Mouse (Mus musculus) right cerebral cortex, adult 18-20 months (tissue): ENCODE measurements around the gene Lsm14a.

Experiments
- DNase-seq: peaks from one replicate; pipeline ENCODE4 v3.0.0; 2022; ENCODE audit warnings: mixed read lengths

The Lsm14a gene

GRCm38 (mm10) chr7:34393215-34393614 lies at the start of gene Lsm14a:
Gene Lsm14a (minus strand): TSS chr7:34393315.
- no peak for DNase-seq

DNA sequence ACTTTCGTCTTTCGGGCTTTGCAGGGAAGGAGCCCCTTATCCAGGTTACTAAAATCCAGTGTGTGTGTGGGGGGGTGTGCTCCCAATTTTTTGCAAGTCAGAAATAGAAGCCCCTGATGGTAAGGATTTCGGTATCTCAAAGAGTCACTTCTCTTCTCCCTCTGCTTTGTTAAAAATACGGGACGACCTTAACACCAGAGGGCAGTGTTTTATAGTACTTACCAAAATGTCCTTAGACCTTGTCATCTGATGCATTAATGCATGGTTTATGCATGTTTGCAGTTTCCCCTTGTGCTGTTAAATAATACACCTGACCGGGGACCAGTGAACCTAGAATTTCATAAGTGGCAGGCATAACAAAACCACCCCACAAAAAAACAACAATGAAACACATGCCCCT lies 45.8 kb upstream of the Lsm14a start:
- peak; percentile 10 for DNase-seq

DNA sequence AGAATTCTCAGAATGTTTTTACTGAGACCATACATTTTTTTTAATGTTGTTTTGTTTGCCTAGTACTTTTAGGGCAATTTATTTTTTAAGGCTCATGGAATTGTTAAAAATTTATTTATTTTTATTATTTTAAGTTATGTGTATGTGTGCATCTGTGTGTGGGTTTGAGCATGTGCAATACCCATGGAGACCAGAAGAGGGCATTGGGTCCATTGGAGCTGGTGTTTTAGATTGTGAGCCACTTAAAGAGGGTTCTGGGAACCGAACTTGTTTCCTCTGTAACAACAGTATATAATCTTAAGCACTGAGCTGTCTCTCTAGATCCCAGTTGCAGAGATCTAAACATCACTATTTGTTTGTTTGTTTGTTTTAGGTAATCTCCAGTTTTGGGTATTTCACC lies 40.5 kb upstream of the Lsm14a start:
- no peak for DNase-seq

DNA sequence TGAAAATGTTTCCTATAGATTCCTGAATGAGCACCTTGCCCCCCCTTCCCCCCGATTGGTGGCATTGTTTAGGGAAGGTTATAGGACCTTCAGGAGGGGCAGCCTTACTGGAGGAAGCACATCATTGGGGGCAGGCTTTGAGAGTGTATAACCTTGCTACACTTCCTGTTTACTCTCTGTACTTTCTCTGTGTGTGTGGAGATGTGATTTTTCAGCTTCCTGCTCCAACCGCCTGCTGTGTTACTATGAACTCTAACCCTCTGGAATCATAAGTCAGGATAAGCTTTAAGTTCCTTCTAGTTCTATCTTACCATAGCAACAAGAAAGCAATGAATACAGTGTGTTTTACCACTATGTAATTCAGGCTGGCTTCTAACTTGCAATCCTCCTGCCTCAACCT lies 28.1 kb upstream of the Lsm14a start:
- no peak for DNase-seq

- DNase-seq: no peak
Measured at GRCm38 (mm10) chr7:34407492-34407891, 14.4 kb upstream of the Lsm14a start.

GRCm38 (mm10) chr7:34403876-34404275 lies 10.8 kb upstream of the Lsm14a start:
- no peak for DNase-seq

DNA sequence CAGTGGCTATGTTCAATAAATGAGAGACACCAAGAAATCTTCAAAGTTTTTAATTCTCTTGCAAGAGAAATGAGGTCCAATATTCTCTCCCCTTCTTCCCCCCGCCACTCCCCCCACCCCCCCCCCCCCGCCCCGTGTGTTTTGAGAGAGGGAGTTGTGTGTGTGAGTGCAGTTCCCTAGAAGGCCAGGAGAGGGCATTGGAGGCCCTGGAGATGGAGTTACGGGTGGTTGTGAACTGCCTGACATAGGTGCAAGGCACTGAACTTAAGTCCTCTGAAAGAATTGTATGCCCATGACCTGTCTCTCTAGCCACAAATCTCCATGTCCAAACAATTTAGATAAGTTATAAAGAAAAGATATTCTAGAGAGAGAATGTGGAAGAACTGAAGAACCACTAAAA lies 7.0 kb upstream of the Lsm14a start:
- DNase-seq: no peak

GRCm38 (mm10) chr7:34398831-34399230 lies 5.7 kb upstream of the Lsm14a start:
- no peak for DNase-seq

GRCm38 (mm10) chr7:34396791-34397190 lies 3.7 kb upstream of the Lsm14a start:
- DNase-seq: no peak

DNA sequence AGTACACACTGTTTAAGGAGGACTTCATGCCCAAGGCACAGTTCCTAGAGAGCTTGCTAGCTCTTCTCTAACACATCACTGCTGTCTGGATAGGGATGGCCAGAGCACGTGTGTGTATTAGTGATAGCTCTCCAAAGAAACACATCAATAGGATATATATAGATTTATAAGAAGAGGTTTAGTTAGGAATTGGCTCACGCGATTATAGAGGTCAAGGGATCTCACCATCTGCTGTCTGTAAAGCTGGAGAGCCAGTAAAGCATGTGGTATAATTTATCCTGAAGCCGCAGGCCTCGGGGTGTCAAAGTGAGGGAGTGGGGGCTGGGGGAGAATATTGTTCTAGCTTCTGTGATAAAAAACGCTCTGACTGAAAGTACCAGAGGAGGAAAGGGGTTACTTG lies 2.6 kb upstream of the Lsm14a start:
- no peak for DNase-seq

GRCm38 (mm10) chr7:34394636-34395035 lies 1.5 kb upstream of the Lsm14a start:
- no peak for DNase-seq

DNA sequence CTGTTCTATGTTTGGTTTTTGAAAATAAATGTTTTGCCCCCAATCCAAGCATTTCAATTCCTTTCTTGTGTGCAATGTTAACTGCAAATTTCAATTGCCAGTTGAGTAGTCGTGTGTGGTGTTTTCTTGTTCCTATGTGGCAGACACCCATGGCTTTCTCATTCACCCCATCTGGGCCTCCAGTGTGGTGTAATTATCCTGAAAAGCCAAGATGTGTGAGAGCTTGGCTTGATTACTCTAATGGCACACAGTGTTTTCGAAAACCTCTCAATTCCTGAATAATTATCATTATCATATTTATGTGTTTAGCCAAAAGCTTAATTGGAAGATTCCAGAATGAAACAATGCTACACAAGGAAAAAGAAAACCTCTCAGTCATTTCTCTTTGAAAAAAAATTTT lies 976 bp upstream of the Lsm14a start:
- no peak for DNase-seq

DNA sequence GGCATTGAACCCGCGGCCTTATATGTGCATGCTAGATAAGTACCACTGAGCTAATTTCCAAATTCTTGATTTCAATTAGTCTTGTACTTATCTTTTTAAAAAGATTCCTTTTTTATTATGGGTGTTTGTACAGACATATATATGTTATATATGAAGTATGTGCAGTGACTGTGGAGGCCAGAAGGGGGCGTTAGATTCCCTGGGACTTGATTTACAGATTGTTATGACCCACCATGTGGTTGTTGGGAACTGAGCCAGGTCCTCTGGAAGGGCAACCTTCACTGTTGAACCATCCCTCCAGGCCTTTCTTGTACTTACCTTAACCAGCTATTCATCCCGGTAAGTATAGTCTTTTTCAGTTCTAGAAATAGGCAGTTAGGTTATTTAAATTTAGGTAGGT lies 780 bp downstream of the Lsm14a start:
- no peak for DNase-seq

DNA sequence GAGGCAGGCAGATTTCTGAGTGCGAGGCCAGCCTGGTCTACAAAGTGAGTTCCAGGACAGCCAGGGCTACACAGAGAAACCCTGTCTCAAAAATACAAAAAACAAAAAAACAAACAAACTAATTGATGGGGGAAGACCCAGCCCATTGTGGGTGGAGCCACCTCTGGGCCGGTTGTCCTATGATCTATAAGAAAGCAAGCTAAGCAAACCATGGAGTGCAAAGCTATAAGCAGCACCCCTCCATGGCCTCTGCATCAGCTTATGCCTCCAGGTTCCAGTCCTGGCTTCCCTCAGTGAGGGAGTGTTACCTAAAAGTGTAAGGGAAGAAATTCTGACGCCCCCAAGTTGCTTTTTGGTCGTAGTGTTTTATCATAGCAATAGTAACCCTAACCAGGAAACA lies 1.4 kb downstream of the Lsm14a start:
- no peak for DNase-seq

DNA sequence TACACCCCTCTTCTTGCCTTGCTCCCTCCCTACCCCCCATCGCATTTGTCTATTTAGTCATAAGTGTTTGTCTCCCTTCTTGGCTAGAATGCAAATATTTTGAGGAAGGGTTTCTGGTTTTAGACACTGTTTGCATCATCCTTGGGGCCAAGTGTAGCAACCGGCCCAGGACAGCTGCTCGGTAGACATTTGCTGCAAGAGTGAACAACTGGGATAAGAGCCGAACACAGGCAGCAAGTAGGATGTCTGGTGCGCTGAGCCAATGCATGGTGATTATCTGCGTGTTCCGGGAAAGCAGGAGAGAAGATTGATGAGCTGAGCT lies 2.3 kb downstream of the Lsm14a start:
- no peak for DNase-seq

DNA sequence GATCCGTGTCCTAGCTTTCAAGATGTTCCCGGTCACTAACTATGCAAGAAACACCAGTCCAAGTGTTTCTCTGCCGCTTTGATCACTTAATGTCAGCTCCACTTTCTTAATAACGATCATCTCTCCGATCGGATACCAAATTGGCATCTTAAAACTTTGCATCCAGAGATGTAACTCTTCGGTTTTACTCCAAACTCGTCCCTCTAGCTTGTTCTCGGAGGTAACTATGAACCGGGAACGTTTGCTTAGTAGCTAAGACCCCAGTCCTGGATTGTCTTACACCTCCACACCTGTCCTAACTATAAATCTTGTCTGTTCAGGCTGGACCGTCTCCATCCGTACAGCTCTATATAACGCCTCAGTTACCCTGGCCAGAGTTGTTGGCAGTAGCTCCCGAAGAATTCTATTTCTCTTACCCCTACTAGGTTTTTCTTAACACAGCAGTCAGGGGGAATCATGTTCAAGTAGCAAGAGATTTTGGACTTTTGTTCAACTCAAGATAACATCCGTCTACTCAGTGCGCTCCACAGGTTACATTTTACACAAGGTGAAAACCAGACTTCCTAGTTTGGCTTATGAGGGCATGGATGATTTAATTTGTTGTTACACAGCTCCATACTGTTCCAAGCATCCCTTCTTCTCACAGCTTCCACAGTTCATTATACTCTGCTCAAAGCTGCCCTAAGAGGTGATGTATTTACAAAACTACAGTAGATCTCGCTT lies 2.8 kb downstream of the Lsm14a start:
- no peak for DNase-seq

- DNase-seq: peak; percentile 92
Measured at GRCm38 (mm10) chr7:34389277-34390085, 3.6 kb downstream of the Lsm14a start.

- peak; percentile 72 for DNase-seq
Measured at GRCm38 (mm10) chr7:34388445-34389276, 4.5 kb downstream of the Lsm14a start.

GRCm38 (mm10) chr7:34387784-34388444 lies 5.2 kb downstream of the Lsm14a start:
- DNase-seq: no peak

DNA sequence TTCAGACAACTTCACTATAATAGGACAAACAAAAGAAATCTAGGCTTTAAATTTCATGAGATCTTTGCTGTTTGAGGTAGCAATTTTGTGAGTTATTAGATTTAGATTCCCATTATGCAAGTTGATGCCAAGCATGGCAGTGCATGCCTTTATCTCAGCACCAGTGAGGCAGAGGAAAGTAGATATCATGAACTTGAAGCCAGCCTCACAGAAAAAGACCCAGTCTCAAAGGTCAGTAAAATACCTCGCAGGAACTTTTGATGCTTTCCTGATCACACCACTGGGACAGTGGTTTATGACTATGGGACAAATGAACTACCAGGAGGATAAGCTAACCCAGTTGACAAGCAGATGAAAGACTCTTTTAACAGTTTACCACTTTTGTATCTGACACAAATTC lies 10.3 kb downstream of the Lsm14a start:
- DNase-seq: no peak

DNA sequence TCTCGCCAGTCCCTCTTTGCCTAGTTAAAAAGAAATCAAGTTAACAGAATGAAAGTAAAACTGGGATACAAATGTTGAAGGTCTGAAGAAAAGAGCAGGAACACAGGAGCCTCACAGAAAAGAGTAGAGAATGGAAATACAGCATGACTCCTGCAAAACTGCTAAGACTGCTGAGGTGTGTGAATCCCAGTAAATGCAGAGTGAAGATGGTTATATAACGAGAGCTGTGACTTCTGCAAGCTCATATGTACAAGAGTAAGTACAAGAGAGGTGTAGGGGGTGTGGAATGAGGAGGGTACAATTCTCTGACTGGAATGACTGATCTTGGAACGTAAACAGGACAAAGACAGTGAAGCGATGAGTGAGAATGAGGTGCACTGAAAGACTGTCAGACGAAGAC lies 11.4 kb downstream of the Lsm14a start:
- no peak for DNase-seq

GRCm38 (mm10) chr7:34380311-34380710 lies 12.8 kb downstream of the Lsm14a start:
- DNase-seq: no peak

DNA sequence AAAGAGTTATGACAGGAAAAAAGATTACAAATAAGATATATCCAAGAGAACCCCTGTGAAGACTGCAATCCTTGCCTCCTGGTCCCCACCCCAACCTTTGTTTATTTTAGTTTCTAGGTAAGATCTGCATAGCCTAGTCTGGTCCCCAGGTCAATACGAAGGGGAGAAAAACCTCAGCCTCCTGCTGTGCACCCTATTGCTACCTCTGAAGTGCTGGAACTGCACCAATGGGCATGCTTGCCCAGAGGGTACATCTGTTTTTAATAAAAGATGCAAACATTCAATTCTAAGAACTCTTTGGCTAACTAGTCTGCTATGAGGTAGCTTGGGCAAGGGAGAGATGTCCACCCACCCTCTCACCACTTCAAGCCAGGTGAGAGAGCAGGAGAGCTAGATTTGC lies 19.2 kb downstream of the Lsm14a start:
- DNase-seq: no peak
